Mouse (Mus musculus): ENCODE data around the gene Prss21.
"Not testable (repeated sequence)": the region's sequence is repeated elsewhere in the genome, so short reads cannot be mapped to it uniquely, and the experiment has no call there.

Prss21 gene

GRCm38 (mm10) chr17:23862926-23863325 is 4.9 kb upstream of the Prss21 start:
- no peak for DNase-seq (ENCODE audit: low read depth, low spot score)

GRCm38 (mm10) chr17:23868513-23868912 is 657 bp downstream of the Prss21 start:
- no peak for DNase-seq (ENCODE audit: low read depth, low spot score)

DNA sequence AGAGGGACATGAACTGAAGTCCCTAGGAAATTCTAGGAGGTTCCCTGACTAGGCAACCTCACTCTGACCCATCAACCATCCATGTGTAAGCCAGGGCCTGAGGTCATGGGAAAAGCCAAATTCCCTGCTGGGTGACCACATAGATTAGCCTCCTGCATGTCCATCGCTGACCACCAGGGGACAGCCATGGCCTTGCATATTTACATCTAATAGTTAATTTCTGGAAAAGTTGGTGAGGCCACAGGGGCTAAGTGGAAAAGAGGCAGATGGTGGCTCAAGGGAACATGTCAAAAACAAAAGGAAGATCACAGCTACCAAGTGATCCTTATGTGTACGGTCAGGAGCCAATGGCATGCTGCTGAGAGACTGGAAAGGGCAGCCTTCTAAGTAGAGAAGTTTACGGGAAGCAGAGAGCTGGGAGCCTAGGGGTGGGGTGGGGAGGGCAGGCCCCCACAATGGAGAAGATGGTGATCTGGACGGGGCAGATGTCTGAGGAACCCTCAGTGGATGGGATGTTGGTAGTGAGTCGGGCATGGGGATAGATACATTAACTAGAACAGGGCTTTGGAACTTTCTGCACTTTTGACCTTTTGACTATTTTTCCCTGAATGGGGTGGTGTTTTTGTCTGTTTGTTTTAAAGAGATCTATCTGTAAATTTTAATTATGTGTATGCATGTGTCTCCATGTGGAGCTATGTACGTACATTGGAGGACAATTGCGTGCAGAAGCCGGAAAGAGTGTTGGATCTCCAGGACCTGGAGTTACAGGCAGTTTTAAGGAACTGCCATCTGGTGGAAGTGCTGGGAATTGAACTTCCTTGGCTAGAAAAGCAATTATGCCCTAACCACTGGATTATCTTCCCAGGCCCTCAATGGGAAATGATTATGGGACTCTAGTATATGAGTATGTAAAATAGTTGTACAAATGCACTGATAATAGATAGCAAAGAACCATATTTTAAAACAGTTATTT is 6.3 kb downstream of the Prss21 start:
- DNase-seq (ENCODE audit: low read depth, low spot score): no peak

DNA sequence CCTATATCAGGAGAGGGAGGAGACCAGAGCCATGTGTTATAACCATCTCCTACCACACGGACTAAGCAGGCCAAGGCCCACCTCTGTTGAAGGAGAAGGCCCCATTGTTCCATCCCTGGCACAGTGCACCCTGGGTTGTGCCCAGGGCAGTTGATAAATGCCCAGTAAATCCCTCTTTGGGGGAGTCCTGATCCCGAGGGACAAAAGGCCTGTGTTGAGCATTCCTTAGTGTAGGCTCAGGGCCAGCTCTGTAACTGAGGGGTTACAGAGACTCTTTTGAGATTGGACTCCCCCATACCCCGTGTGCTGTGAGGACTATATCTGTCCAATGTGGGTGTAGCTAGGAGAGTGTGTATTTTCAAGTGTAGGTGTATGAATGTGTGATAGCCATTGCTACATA is 8.9 kb downstream of the Prss21 start:
- DNase-seq (ENCODE audit: low read depth, low spot score): peak; percentile 42

DNA sequence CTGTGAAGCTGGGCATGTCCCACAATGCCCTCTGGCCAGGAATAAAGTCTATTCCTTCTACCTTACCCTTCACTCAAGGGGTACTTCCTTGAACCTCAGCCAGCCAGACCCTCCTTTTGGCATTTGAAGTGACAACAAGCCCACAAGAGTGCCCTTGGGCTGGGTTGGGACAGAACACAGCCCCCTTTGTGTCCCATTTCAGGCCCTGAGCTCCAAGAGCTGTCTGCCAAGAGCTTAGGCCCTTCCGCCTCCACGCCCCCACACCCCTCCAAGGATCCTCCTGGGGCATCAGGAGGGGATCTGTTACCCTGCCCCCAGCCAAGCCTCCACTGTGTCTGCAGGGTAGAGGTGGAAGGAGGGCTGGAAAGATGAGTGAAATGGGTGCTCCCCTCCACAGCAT is 9.3 kb downstream of the Prss21 start:
- DNase-seq (ENCODE audit: low read depth, low spot score): no peak

DNA sequence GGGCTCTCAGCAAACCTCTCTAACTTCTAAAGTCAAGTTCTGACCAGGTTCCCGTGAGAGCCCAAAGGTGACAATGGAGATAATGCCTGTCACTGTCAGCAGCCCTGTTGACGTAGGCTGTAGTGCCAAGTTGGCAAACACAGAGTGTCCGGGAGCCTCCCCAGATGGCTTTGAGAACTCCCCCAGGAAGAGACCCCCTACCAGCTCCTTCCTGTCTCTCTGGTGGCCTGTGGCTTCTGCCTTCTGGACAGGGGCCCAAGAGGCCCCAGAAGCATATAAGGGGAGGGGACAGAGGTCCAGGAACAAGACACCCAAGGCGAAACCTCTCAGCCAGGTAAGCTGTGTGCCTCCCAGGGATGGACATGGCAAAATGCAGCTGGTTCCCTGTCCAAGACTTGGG is 12.7 kb downstream of the Prss21 start, which contains the start of the genes Dcpp1 and Dcpp2:
Dcpp1 (plus strand) TSS at position 301 of the 400 bp plus-strand sequence.
Dcpp2 (plus strand) TSS at position 305 of the 400 bp plus-strand sequence.
- not testable (repeated sequence) for DNase-seq (ENCODE audit: low read depth, low spot score)

DNA sequence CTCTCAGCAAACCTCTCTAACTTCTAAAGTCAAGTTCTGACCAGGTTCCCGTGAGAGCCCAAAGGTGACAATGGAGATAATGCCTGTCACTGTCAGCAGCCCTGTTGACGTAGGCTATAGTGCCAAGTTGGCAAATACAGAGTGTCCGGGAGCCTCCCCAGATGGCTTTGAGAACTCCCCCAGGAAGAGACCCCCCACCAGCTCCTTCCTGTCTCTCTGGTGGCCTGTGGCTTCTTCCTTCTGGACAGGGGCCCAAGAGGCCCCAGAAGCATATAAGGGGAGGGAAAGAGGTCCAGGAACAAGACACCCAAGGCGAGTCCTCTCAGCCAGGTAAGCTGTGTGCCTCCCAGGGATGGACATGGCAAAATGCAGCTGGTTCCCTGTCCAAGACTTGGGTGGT is 49.3 kb downstream of the Prss21 start, which contains the start of gene Dcpp3:
Dcpp3 (plus strand) TSS at position 301 of the 400 bp plus-strand sequence.
- not testable (repeated sequence) for DNase-seq (ENCODE audit: low read depth, low spot score)

Data from telencephalon, adult 2 months (tissue).